In genomic region chr12:114301728-114302127, GRCm38 (mm10) we compare ENCODE assay signal across 20 mouse cellular contexts.
DNase-seq lines count a peak whose midpoint lies in the region; ATAC-seq and TF ChIP-seq lines count a peak whose summit lies in the region.
"Had no signal": no experiment of that assay in that cellular context is flagged by ENCODE, and none has a peak within 500 bp of the region (broad histone marks: within the 10 kb centered on the region; RNA-seq: fewer than 3 reads in every experiment).

No protein-coding gene starts in this region.

- no peak overlapping the region for H3K27ac ChIP-seq in intestine, embryonic 15.5 days
- H3K27ac ChIP-seq: embryonic facial prominence, embryonic 13.5 days; forebrain, embryonic 13.5 days; heart, adult 2 months; heart, embryonic 15.5 days; hindbrain, embryonic 14.5 days had no signal

- TF ChIP-seq POLR2A in lung, adult 2 months (IDR thresholded peaks at IDR 0.05; ENCODE audit: borderline replicate concordance, extremely low read depth, low read depth, low read length): no peak

- peak; percentile 48 for ATAC-seq in granulocyte monocyte progenitor cell, adult 5-6 weeks (replicated peaks; ENCODE audit: poor library complexity, severe bottlenecking)
- peak; percentile 76 for ATAC-seq in megakaryocyte progenitor cell, adult 5-6 weeks (replicated peaks; ENCODE audit: poor library complexity)
- ATAC-seq in intestine, embryonic 15.5 days: no peak
- ATAC-seq: forebrain, embryonic 13.5 days had no signal

- H3K27me3 ChIP-seq in intestine, embryonic 15.5 days (replicated peaks): no peaks in the 10 kb centered on the region
- H3K27me3 ChIP-seq: embryonic facial prominence, embryonic 13.5 days; forebrain, embryonic 13.5 days; heart, embryonic 15.5 days had no signal

- H3K36me3 ChIP-seq in intestine, embryonic 15.5 days: no peaks in the 10 kb centered on the region
- H3K36me3 ChIP-seq: embryonic facial prominence, embryonic 13.5 days; heart, embryonic 15.5 days had no signal

- no peaks in the 10 kb centered on the region for H3K4me1 ChIP-seq in intestine, embryonic 15.5 days (replicated peaks)
- H3K4me1 ChIP-seq in lung, adult 2 months (ENCODE audit: control insufficient read depth, insufficient read depth, low read length): no peaks in the 10 kb centered on the region
- H3K4me1 ChIP-seq: embryonic facial prominence, embryonic 13.5 days; forebrain, embryonic 13.5 days; heart, embryonic 15.5 days had no signal

- WGBS in intestine, embryonic 15.5 days: 81% methylated on average over 2 of the region's 2 CpGs
- WGBS in lung, adult 2 months: 80% methylated on average over 2 of the region's 2 CpGs

- DNase-seq in thymus, postnatal 0 days (ENCODE audit: low spot score): peak; percentile 20
- peak; percentile 33 to 43 for DNase-seq in thymus, postnatal 36 days
- no peak for DNase-seq in frontal cortex, postnatal 36 days (ENCODE audit: low spot score in 2 of 2)
- DNase-seq in lung, adult 2 months: no peak
- DNase-seq in gastrocnemius, postnatal 4 days (ENCODE audit: low spot score in 2 of 2): no peak
- DNase-seq: adrenal gland, adult 8-10 months; cerebellum, adult 11-12 months; cerebellum, adult 9-10 months; cerebellum, postnatal 25 days; gastrocnemius, postnatal 36 days; heart, adult 2 months; heart, postnatal 14 days had no signal

- no peak overlapping the region for H3K9ac ChIP-seq in intestine, embryonic 15.5 days
- H3K9ac ChIP-seq: embryonic facial prominence, embryonic 13.5 days; forebrain, embryonic 13.5 days; heart, embryonic 15.5 days; hindbrain, embryonic 14.5 days had no signal

- no peak for TF ChIP-seq CTCF in lung, adult 2 months (IDR thresholded peaks at IDR 0.05; ENCODE audit: insufficient read depth, low read length)

- H3K4me2 ChIP-seq in intestine, embryonic 15.5 days (replicated peaks): no peak overlapping the region
- H3K4me2 ChIP-seq: embryonic facial prominence, embryonic 13.5 days; forebrain, embryonic 13.5 days; heart, embryonic 11.5 days; heart, embryonic 15.5 days; hindbrain, embryonic 14.5 days had no signal

- H3K4me3 ChIP-seq in intestine, embryonic 15.5 days (replicated peaks): no peak overlapping the region
- H3K4me3 ChIP-seq in lung, adult 2 months (replicated peaks; ENCODE audit: extremely low read depth, low read depth, low read length): no peak overlapping the region
- H3K4me3 ChIP-seq: embryonic facial prominence, embryonic 13.5 days; forebrain, embryonic 13.5 days; heart, adult 2 months; heart, embryonic 15.5 days had no signal

- H3K9me3 ChIP-seq in intestine, embryonic 15.5 days: 0 out of 2 replicates have a peak, but pooled peaks cover 3% of the 10 kb centered on the region
- H3K9me3 ChIP-seq: heart, embryonic 15.5 days had no signal

Comparison
In these comparisons a context has a peak if more than half of its experiments do, and no peak if none do; other contexts are left out.
1. DNase-seq: peak in thymus, postnatal 0 days (single experiment) and thymus, postnatal 36 days (2 of 2); none in frontal cortex, postnatal 36 days (0 of 2), lung, adult 2 months (single experiment) and gastrocnemius, postnatal 4 days (0 of 2).